Comparison of ENCODE assay signal across 22 mouse cellular contexts in genomic region chr14:13547746-13548145, GRCm38 (mm10).
"Had no signal": no experiment of that assay in that cellular context is flagged by ENCODE, and none has a peak within 500 bp of the region (broad histone marks: within the 10 kb centered on the region; RNA-seq: fewer than 3 reads in every experiment).

No protein-coding gene starts in this region.

- ATAC-seq: hindbrain, embryonic 16.5 days; hindbrain, postnatal 0 days; inflammation-experienced regulatory T-cells, adult 6 months; intestine, embryonic 15.5 days; intestine, embryonic 16.5 days; intestine, postnatal 0 days had no signal

- DNase-seq: heart, postnatal 10 days; heart, postnatal 14 days; heart, postnatal 36 days; heart, postnatal 4 days; kidney, adult 11 months; kidney, adult 18-20 months; kidney, adult 2 months; kidney, adult 8-10 months; kidney, adult 9 months; kidney, postnatal 10 days; kidney, postnatal 14 days; kidney, postnatal 25 days; kidney, postnatal 36 days; kidney, postnatal 4 days; layer of hippocampus, adult 9-11 months; layer of hippocampus, postnatal 36 days had no signal
